Mouse (Mus musculus) cerebellum, adult 2 months (tissue): ENCODE data around the gene Uvrag.

Experiments used
- CTCF ChIP-seq: fragments of 200-500 bp; IDR thresholded peaks from 2 replicates; pipeline ENCODE4 v1.5.1; 2011; ENCODE audit warnings: low read depth, mild to moderate bottlenecking, control low read depth, low read length, moderate library complexity, borderline replicate concordance; ENCODE audit not compliant: insufficient read depth
- POLR2A ChIP-seq: fragments of 200-500 bp; IDR thresholded peaks from 2 replicates; pipeline ENCODE4 v1.6.1; 2011; ENCODE audit warnings: low read length, control low read depth, borderline replicate concordance; ENCODE audit not compliant: insufficient read depth

- TF ChIP-seq CTCF = no peak
- TF ChIP-seq POLR2A = no peak
Observed at GRCm38 (mm10) chr7:98956609-98957008, 184.3 kb downstream of the Uvrag start.
